Mouse (Mus musculus) cerebellum, postnatal 10 days (tissue): ENCODE measurements around the gene Zbtb21.
"Not testable (repeated sequence)": the region's sequence is repeated elsewhere in the genome, so short reads cannot be mapped to it uniquely, and the experiment has no call there.

ENCODE experiments used
- DNase-seq, 2 experiments: peaks; one replicate each; pipeline ENCODE4 v3.0.0; 2021; ENCODE audit warnings: mixed read lengths in 2 of 2

Zbtb21 gene

GRCm38 (mm10) chr16:97946993-97947392 is 15.4 kb downstream of the Zbtb21 start:
- not testable (repeated sequence) for DNase-seq

- no peak for DNase-seq
These were observed 20.6 kb downstream of the Zbtb21 start for GRCm38 (mm10) chr16:97941844-97942243.

GRCm38 (mm10) chr16:97940471-97940973 is 21.9 kb downstream of the Zbtb21 start:
- DNase-seq, result no peak

GRCm38 (mm10) chr16:97935815-97936214 is 26.6 kb downstream of the Zbtb21 start:
- no peak for DNase-seq

GRCm38 (mm10) chr16:97930231-97930630 is 32.2 kb downstream of the Zbtb21 start:
- DNase-seq, result no peak

- no peak for DNase-seq
These were observed 32.9 kb downstream of the Zbtb21 start for GRCm38 (mm10) chr16:97929520-97929919.

GRCm38 (mm10) chr16:97927331-97927938 is 35.0 kb downstream of the Zbtb21 start:
- DNase-seq, result no peak

GRCm38 (mm10) chr16:97926381-97926780 is 36.0 kb downstream of the Zbtb21 start:
- no peak for DNase-seq

- DNase-seq, result no peak
These were observed 36.7 kb downstream of the Zbtb21 start for GRCm38 (mm10) chr16:97925760-97926159.

GRCm38 (mm10) chr16:97923700-97924099 is 38.7 kb downstream of the Zbtb21 start:
- DNase-seq, result no peak

GRCm38 (mm10) chr16:97922779-97923126 is 39.7 kb downstream of the Zbtb21 start:
- no peak for DNase-seq

GRCm38 (mm10) chr16:97921961-97922778 is 40.3 kb downstream of the Zbtb21 start:
- peak; percentile 88 to 91 for DNase-seq

GRCm38 (mm10) chr16:97920621-97921020 is 41.8 kb downstream of the Zbtb21 start:
- DNase-seq, result no peak

- no peak for DNase-seq
These were observed 42.6 kb downstream of the Zbtb21 start for GRCm38 (mm10) chr16:97919793-97920192.

GRCm38 (mm10) chr16:97912873-97913272 is 49.5 kb downstream of the Zbtb21 start:
- no peak for DNase-seq

GRCm38 (mm10) chr16:97909356-97909755 is 53.1 kb downstream of the Zbtb21 start:
- peak; percentile 26 to 44 for DNase-seq

- no peak for DNase-seq
These were observed 54.9 kb downstream of the Zbtb21 start for GRCm38 (mm10) chr16:97907496-97907895.

GRCm38 (mm10) chr16:97906337-97906736 is 56.1 kb downstream of the Zbtb21 start:
- DNase-seq, result no peak

- DNase-seq, result no peak
These were observed 56.9 kb downstream of the Zbtb21 start for GRCm38 (mm10) chr16:97905449-97905991.

GRCm38 (mm10) chr16:97904035-97904434 is 58.4 kb downstream of the Zbtb21 start:
- DNase-seq, result no peak

GRCm38 (mm10) chr16:97897346-97898024 is 64.9 kb downstream of the Zbtb21 start:
- DNase-seq, result no peak
